Mouse (Mus musculus) gastrocnemius, postnatal 25 days (tissue): ENCODE results near the gene Lgals7. TPM values are rescaled to one million over a fixed set of nuclear protein-coding genes. Genes with fewer than 3 reads are reported as not detected.
"Not testable (repeated sequence)": the region's sequence is repeated elsewhere in the genome, so short reads cannot be mapped to it uniquely, and the experiment has no call there.

Experiments used
- DNase-seq: peaks from one replicate; pipeline ENCODE4 v3.0.0; 2022
- total RNA-seq, 2 experiments: library from RNA; stranded (reverse); gene quantifications; 1 replicate in 1 of 2; 2 replicates in 1 of 2; pipeline ENCODE4 v1.2.3; 2021

The Lgals7 gene
- total RNA-seq, 2 experiments from 2014 or later = not detected

DNA sequence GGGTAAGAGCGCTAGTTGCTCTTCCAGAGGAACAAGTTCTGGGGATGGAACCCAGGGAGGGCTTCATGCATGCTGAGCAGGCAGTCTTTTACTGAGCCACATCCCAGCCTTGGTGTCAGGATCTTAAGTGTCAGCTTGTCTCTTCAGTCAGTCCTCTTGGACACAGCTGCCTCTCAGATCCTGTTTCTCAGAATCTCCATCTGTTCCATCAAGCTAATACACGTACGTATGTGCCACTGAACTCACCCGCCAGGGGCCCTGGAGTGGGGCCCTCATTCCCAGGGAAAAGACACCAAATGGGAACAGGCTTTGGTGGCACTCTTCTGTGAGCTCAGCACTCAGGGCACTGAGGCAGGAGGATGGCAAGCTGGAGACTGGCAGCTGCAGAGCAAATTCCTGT lies 14.2 kb downstream of the Lgals7 start:
- DNase-seq = no peak

DNA sequence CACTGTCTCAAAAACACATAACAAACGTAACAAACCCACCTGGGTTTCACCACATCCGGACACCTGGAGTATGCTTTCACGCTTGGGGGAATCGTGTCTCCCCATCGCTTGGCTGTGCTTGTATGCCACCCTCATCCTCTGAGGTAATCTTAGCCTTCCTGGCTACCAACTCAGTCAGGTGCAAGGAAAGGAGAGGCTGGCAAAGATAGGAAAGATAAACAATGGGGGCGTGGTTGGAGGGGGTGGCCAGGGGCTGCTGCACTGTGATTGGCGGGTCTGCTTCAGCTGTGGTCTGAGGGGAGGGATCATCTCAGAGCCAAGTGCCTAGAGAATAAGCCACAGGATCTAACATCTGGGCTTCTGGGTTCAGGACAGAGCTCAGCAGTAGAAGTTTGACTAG lies 16.0 kb downstream of the Lgals7 start:
- DNase-seq = no peak

DNA sequence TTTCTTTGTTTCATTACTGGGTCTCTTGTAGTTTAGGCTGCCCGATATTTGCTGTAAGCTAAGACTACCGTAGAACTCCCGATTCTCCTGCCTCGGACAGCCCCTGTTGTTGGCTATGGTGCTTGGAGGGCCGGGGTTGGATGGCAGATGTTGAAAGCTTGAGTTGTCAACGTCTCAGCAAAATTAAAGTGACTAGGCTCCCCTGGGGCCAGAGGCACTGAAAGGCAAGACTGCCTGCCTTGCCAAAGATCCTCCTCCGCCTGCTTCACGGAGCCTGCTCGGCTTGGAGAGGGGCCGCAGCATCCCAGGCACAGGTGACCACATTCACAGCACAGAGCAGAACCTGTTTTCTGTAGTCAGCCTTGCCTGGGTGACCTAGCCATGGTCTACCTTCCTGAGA lies 16.9 kb downstream of the Lgals7 start:
- DNase-seq = no peak

DNA sequence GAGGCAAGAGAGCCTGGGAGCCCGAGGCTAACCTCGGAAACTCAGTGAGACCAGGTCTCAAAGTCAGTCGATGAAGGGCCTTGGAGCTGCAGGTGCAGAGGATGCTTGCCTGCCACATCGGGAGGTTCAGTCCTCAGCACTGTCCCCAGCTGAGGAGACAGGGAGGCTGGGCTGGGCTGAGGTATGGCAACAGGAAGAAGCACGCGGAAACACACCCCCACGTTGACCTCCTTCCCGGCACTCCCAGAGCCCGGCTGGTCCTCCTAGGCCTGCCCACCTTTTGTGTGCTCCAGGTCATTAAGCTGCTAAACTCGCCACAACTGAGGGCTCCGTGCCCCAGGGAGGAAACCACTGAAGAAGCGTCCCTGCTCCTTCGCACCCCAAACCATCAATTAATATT lies 17.5 kb downstream of the Lgals7 start, which contains the start of gene Capn12:
Capn12 (plus strand) TSS at position 224 of the 400 bp plus-strand sequence.
- no peak for DNase-seq

DNA sequence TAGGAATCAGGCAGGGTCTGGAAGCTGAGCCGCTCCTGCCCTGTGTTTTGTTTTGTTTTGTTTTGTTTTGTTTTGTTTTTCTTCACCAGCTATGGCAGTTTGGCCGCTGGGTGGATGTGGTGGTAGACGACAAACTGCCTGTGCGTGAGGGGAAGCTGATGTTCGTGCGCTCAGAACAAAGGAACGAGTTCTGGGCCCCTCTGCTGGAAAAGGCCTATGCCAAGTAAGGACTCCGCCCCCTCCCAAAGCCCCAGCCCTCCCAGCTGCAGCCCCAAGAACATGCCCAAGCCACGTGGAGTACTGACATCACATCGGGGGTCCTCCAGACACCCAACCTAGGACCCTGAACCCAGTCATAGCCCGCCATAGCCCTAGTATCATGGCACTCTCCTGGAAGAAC lies 19.4 kb downstream of the Lgals7 start:
- no peak for DNase-seq

DNA sequence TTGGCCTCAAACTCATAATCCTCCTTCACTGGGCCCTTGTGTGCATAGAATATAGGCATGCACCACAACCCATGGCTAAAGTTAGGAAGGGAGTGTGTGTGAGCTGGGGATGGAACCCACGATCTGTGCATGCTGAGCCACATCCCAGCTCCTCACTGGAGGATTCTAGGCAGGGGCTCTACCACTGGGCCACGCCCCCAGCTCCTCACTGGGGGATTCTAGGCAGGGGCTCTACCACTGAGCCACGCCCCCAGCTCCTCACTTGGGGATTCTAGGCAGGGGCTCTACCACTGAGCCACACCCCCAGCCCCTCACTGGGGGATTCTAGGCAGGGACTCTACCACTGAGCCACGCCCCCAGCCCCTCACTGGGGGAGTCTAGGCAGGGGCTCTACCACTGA lies 20.1 kb downstream of the Lgals7 start:
- not testable (repeated sequence) for DNase-seq

DNA sequence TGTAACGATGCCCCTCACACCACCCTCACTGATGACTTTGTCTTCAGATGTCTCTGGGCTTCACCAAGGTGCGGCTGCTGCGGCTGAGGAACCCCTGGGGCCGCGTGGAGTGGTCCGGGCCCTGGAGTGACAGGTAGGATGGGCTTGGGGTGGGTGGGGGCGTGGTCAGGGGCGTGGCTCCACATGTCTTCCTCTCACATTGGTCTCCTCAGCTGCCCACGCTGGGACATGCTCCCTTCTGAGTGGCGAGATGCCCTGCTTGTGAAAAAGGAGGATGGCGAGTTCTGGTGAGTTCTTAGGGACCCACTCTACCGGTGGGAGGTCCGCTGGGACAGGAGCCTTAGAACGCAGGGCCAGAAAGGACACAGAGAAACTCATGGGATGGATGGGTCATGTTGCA lies 22.8 kb downstream of the Lgals7 start:
- no peak for DNase-seq

DNA sequence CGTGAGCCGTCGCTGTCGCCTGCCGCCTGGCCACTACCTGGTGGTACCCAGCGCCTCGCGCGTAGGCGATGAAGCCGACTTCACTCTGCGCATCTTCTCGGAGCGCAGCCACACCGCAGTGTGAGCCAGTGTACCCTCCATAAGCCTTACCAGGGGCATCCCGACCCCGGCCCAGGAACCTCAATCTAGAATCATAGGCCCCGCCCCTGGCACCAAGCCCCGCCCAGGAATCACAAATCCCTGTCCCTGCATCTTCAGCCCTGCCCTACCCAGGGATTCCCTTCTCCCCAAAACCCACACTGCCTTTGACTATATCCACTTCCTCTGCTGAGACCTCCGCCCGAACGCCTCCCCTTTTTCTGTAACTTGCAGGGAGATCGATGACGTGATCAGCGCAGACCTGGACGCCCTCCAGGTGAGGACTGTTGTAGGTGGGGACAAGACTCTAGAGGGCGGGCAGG lies 25.1 kb downstream of the Lgals7 start:
- DNase-seq = no peak

DNA sequence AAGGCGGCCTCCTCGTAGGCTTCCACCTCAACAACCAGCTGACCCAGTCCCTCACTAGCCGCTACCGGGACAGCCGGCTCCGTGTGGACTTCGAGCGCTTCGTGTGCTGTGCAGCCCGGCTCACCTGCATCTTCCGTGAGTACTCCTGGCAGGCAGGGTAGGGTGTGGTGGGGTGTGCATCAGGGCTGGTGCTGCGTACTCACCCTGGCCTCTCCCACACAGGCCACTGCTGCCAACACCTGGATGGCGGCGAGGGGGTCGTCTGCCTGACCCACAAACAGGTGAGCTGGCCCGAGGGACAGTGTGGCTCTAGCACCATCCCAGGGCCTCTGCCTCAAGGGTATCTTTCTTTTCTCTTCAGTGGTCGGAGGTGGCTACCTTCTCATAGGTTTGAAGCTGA lies 28.9 kb downstream of the Lgals7 start:
- DNase-seq = no peak

DNA sequence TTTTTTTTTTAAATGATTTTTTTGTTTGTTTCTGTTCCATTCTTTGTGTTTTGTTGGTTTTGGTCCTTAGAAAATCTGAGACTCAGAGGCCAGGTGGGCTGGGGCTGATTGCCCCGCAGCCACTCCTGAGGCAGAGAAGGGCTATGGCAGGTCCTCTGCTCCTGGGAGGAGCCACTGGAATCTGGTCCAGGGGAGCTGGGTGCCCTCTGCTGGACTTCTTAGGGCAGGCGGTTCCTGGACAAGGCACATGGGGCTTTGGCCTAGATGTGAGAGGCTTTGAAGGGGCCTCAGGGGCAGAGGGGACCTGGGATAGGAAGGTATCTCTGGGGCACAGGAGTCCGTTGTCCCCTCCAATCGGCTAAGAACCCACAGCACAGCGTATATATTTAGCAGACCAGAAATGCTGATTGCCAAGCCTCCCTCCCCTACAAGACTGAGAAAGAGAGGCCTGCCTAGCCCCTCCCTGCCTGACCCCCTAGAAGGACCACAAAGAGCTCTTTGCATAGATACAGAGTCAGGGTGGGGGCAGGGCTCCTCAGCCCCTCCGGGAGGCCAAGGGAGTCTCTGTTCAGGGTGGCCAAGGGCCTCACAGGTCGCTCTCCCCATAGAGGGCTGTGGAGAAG lies 30.1 kb downstream of the Lgals7 start:
- DNase-seq = no peak

DNA sequence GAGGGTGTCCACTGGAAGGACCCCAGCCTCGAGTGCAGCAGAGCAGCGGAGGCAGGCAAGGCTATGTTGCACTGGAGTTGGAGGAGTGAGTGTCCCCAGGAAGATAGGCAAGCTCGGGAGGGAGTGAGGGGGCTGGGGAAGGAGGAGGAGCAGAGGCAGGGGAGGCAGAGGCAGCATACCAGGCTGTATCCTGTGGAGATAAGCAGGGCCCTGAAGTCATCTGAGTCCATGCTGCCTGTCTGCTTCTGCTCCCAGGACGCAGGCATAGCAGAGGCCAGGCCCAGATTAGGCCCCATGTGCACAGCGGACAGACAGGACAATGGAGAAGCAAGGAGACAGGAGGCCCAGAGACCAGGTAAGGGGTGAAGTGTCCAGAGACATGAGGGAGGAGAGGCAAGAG lies 31.3 kb downstream of the Lgals7 start:
- DNase-seq = no peak

DNA sequence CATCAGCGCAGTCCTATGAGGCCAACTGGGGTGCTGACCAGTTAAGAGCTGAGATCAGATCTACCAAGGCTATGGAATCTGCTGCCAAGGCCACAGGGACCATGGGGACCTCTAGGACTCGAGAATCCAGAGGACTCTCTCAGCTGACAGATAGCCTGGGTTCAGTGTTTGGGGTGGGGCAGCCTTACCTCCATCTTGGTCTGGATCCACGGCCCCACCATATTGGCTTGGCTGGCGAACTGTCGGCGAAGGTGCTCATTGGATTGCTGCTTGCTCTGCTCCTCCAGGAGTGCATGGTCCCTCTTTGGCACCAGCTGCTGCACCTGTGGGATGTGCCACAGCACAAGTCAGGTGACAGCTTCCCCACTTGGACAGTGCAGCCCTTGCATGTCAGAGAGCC lies 34.0 kb downstream of the Lgals7 start:
- DNase-seq = no peak

DNA sequence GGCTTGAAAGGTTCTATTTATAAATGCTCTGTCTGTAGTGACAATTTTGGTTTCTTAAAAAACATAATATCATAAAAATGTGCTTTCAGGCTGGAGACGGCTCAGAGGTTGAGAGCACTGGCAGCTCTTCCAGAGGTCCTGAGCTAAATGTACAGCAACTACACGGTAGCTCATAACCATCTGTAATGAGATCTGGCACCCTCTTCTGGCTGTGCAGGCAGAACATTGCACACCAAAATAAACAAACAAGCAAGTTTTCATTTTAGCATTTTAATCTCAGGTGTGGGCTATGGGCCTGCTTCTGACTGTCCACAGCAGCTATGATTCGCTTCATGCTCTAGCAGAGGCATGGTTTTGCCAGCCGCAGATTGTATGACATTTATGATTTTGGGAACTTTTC lies 36.3 kb downstream of the Lgals7 start:
- no peak for DNase-seq

DNA sequence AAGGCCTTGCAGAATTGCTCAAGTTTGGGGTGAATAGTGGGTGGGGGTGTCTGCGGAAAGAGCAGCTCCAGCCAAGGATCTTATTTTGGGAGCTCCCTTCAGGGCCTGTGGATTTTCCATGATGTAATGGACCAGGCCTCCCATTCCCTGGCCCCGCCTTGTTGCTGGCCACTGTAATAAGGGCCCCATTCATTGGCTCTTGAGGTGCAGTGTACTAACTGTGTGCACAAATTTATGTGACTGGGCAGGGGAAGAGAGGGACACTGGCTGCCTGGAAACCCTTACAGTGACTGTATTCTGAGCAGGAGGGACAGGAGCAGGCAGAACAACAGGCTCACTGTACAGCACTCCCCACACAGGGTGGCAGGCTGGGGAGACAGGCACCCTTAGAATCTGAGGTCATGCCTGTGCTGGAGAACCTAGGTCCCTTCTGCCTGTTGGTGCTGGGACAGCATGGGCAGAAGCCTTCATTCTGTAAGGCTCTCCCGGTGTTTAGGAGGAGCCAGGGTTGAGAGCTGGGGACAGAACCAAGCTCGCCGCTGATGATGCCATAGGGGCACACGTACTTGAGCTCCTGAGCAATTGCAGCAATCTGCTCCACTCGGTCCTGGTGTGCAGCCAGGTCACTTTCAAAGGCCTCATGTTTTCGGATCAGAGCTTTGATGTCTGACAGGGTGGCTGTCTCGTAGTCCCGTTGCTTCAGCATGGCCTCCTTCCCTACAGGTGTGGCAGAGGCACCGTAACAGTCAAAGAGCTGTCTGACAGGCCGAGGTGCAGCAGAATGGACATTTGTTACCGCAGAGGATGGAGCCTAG lies 37.9 kb downstream of the Lgals7 start:
- DNase-seq = peak; percentile 42

DNA sequence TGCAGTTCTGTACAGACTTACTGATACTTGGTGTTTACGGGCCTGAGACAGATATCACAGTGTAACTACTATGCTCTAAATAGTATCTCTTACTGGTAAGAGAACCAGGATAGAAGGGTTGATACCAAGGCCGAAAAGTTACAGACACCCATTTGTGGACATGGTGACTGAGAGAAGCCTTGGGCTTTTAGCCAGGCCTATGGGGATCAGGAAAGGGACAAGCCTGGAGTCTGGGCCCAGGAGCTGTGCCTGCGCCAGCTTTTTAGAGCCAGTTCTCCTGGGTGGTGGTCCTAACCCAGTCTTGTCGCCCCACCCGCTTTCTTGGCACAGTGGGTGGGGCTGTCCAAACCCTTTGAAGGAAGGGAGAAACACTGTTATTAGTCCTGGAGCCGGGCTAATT lies 38.5 kb downstream of the Lgals7 start:
- DNase-seq = no peak

DNA sequence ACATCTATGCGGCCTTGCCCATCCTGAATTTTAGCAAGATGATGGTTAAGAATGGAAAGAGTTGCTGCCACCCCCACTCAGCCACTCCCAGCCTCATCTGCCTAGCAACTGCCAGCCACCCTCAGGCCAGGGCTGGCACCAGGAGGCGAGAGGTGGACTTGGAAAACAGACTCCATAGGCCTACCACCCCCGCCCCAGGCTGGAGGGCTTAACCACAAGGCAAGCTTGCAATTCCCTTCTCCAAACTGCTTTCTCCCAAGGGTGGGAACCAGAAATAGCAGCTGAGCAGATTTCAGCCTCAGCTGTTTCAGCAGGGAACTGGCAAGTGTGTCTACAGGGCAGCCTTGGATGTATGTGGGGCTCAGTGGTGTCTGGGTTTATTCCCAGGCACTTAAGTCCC lies 39.2 kb downstream of the Lgals7 start:
- DNase-seq = no peak

DNA sequence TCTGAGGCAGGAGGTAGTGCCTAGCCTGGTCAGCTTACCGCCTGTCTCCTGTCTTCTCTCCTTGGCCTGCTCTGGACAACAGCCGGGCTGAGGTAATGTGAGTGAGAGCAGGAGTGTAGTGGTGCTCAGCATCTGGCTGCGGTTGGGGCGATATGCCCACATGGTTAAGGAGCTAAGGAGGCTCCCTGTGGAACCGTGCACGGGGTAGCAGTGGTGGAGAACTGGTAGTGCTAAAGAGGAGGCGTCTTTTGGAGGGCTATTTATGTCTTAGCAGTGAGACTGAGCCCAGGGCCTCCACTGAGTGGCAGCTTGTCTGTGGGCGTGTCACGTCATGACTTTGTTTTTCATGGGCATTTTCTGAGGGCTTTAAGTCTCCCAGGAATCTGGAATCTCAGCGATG lies 40.1 kb downstream of the Lgals7 start:
- no peak for DNase-seq

DNA sequence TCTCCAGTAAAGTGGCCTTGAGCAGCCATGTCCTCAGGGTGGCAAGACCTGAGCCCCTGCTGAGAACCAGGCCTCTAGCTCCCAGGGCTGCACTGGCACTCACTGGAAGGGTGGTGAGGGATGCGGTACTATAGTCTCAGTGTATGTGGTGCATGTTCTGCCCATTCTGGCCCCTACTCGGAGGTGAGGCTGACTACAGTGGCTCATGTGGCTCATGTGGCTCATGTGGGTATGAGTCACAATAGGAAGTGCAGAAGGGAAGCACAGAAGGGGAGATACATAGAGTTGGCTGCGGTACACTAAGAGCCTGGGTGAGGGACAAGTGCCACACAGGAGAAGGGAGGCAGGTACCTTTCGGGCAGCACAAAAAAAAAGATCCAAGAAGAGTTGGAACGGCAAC lies 43.5 kb downstream of the Lgals7 start:
- DNase-seq = no peak

DNA sequence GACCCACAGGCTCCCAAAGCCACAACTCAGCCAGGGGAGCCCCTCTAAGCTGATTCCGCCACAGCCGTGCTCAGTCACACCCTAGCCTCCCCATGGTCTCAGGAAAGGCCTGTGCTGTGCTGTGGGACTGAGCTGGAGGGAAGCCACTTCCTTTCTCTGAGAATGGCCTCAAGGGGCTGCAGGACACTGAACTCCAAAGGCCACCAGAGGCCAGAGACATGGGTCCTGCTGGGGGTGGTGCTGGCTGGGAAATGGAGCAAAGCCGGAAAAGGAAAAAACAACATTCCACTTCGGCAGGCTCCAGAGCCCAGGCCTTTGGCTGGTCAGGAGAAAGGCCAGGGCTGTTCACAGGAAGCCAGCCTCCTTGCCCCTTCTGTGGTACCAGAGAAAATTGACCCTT lies 48.0 kb downstream of the Lgals7 start:
- peak; percentile 76 for DNase-seq

DNA sequence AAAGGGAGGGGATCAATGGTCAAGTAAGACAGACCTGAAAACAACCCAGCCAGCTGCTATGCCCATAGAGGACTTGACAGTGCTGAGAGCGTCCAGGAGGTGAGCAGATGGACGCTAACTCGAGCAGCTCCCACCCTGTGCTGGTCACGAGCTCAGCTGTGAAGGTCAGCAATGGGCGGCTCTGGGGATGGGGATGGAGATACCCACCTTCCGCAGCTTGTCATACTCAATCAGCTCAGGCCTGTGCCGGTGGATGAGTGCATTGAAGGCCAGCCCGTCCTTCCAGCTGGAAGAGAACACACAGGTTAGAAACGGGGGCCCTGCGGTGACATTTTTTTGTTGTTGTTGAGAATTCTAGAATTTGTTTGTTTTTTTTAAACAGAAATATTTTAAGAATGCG lies 49.5 kb downstream of the Lgals7 start:
- no peak for DNase-seq
